Mouse (Mus musculus) kidney, adult 8-10 months (tissue): ENCODE measurements around the gene Ntrk1.
A peak's percentile ranks its signal among the peaks of the same experiment; 100 is the strongest.

Experiments
- DNase-seq, 2 experiments: peaks; one replicate each; pipeline ENCODE4 v3.0.0; 2022

Ntrk1 gene

GRCm38 (mm10) chr3:87749036-87749435, 45.9 kb downstream of the Ntrk1 start:
- DNase-seq = peak; percentile 53 to 72

- peak; percentile 46 to 53 for DNase-seq
Measured at GRCm38 (mm10) chr3:87748431-87748830, 46.5 kb downstream of the Ntrk1 start, which contains the start of gene Lrrc71. TSS of gene Lrrc71 (minus strand) at chr3:87748625.

GRCm38 (mm10) chr3:87745036-87745659, 49.8 kb downstream of the Ntrk1 start:
- DNase-seq = no peak

- no peak for DNase-seq
Measured at GRCm38 (mm10) chr3:87743927-87744326, 51.0 kb downstream of the Ntrk1 start.

GRCm38 (mm10) chr3:87742735-87743134, 52.2 kb downstream of the Ntrk1 start:
- no peak for DNase-seq

GRCm38 (mm10) chr3:87742013-87742412, 52.9 kb downstream of the Ntrk1 start:
- DNase-seq = no peak

GRCm38 (mm10) chr3:87738906-87739305, 56.1 kb downstream of the Ntrk1 start:
- DNase-seq = no peak

- DNase-seq = no peak
Measured at GRCm38 (mm10) chr3:87735335-87735734, 59.6 kb downstream of the Ntrk1 start.

- no peak for DNase-seq
Measured at GRCm38 (mm10) chr3:87733984-87734761, 60.8 kb downstream of the Ntrk1 start.

- DNase-seq = no peak
Measured at GRCm38 (mm10) chr3:87733098-87733497, 61.9 kb downstream of the Ntrk1 start.

- DNase-seq = no peak
Measured at GRCm38 (mm10) chr3:87728696-87729095, 66.3 kb downstream of the Ntrk1 start.
